Mouse (Mus musculus) erythroblast, adult 5-6 weeks (primary cell): ENCODE data around the gene Nr4a2. TPM values are rescaled to one million over a fixed set of nuclear protein-coding genes. Genes with fewer than 3 reads are reported as not detected.

Source experiments
- ATAC-seq: replicated peaks from 2 replicates; pipeline ENCODE4 v1.8.0; 2016; ENCODE audit warnings: moderate number of reproducible peaks, mild to moderate bottlenecking, moderate TSS enrichment, inconsistent platforms; ENCODE audit not compliant: poor library complexity, low FRiP score, severe bottlenecking
- total RNA-seq, 2 experiments: library from RNA; stranded (forward) in 1 of 2; stranded (reverse) in 1 of 2; fragments of 150-400 nt in 1 of 2; fragments of 200-764, 138-1000 nt in 1 of 2; gene quantifications; 2 replicates each; pipeline versions ENCODE4 v1.2.3 to v1.2.4; 2015 to 2017; ENCODE audit warnings: low replicate concordance in 2 of 2

The Nr4a2 gene
- total RNA-seq (2015; ENCODE audit: low replicate concordance) (1.7 and 2.5 TPM in 2 replicates), total RNA-seq (2017; ENCODE audit: low replicate concordance) (0.70 and 1.1 TPM in 2 replicates)

DNA sequence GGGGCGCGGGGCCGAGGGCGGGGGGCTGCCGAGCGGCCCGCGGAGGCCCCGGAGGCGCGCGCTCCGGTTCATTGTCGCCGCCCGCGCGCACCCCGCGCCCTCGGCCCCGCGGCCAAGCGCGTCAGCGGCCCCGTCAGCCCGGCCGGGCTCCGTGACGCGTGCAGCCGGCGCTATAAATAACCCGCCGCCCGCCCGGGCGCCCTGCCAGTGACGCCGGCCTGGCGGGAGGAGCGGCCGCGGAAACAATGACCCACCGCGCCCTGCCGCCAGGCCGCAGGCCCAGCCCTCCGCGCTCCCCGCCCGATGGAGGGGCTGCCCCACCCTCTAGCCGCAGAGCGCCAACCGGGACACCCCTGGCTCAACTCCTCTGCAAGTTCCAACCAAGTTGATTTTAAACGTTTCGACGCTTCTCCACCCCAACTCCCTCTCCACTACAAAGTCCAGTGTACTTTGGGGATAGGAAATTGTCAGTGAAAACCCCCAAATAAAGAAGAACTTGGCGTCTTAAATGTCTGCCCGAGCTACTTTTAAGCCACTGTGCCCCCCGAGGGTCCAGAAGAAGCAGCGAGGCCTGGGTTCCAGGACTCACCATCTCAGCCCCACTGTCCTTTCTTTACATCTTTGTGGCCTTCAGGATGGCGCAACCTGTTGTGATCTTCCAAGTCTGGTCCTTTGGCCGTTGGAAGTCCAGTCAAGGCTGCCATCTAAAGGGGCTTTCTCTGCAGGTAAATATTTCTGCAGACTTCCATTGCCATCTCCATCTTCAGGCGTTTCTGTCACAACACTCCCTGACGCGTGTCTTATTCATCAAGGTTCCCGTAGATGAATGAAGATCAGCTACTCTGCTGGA lies at the start of gene Nr4a2:
Nr4a2 (minus strand) TSS at position 13 of the 850 bp plus-strand sequence.
- ATAC-seq: peak; percentile 49; the same call in 1 of the 2 replicates

DNA sequence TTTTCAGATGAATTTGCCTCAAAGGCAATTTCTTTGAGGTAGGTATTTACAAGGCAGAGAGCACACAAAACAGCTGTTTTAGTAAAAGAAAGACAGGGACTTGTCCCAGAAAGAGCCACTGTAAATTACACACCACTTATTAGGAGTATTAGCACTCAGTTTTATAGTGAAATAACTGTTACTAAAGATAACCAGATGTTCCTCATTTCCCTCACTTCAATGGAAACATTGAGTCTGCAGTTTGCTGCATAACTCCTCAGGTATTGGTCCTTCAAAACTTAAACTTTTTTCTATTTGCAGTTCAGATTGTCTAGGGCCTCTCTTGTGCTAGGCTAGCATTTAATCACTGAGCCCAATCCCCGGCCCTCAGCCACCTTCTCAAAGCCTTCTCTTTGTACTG lies 41.6 kb upstream of the Nr4a2 start:
- ATAC-seq: no peak

DNA sequence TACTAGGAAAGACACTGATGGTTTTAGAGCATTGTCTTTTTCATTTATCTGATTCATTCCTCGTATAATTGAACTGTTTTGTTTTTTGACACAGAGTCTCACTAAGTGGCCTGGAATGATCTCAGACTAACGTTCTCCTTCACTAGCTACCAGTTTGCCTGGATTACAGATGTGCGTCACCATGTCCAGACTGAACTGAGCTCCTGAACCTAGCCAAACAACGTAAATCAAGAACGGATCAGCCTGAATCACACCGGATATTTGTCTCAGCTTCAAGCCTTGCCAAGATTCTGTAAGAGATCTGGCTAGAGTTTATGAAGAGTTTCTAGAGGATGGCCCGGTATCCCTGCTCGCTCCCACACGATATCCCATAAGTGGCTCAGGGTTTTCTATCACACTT lies 33.0 kb upstream of the Nr4a2 start:
- no peak for ATAC-seq

DNA sequence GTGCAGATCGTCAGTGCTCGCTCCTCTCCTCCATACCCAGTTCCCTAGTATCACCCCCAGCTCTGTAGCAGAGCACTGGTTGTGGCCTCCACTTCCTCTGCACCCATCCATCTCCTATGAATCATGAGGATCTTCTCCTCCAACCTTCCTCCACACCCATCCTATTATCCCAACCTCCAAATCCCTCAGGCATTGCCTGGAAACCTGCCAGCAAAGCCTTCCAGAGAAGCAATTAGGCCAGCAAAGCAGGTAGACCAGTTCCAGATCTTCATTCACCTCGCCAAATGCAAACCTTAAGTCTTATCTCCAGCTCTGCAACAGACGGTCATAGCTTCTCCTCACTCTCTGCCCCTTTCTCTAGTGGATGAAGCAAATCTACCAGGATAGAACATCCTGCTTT lies 26.0 kb upstream of the Nr4a2 start:
- ATAC-seq: no peak

DNA sequence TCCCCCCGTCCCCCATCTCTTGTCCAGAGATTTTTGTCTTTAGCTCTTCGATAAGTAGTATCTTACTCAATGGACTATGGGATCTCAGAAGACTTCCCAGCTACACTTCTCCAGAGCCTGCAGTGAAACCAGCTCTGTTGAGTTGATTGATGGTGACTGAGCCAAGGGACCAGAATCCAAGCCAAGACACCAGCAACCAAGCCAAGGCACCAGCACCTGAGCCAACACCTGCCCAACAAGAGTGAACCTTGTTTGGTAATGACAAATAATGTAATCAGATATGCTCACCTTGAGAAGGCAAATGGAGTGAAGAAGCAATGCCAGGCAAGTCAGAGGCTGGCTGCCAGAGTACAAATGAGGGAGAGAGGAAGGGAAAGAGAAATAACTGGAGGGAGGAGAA lies 24.4 kb upstream of the Nr4a2 start:
- ATAC-seq: no peak

DNA sequence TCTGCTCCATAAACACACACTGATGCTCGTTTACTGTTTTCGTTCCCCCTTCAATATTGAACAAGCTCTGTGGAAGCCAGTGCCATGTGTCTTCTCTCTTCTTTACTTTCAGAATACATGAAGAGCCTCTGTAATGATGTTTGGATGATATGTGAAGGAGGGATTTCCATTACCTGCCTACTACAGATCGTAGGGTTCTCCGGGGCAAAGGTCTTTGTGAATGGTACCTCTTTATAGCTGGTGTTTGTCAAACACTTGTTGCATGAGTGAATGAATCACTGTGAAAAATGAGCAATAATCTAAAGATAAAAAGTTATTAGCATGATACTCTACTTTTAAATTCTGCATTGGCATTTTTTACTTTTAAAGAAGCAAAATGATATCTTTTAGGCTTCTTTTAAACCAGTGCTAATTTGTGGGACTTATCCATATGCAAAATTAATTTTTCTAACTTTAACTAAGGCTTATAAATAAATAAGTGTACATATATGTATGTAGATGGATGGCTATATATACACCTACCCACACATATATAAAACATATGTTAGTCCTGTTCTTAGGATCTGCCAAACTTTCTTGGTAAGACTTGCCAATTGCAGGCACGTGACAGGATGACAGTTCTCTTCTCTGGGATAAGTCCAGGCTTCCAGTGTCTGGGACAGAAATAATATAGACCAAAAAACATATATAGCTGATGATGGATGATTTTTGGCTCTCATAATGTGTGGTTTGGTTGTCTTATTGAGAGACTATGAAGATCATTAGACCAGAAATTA lies 22.0 kb upstream of the Nr4a2 start:
- ATAC-seq: no peak

DNA sequence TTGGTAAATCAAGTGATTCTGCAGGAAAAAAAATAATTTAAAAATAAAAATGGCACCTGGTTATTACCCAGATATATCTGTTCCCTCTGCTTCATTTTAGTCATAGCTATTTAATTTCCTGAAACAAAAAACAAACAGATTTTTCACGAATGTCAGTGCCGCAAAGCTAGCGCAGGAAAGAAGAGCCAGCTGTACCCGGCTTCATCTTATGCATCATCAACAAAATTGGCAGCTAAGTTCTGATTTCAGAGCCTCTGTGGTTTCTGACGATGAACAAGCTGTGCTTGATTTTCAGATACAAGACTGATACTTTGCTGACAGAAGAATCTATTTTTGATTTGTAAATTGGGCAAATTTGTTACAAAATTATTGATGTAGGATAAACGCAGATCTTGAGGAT lies 14.8 kb upstream of the Nr4a2 start:
- no peak for ATAC-seq

DNA sequence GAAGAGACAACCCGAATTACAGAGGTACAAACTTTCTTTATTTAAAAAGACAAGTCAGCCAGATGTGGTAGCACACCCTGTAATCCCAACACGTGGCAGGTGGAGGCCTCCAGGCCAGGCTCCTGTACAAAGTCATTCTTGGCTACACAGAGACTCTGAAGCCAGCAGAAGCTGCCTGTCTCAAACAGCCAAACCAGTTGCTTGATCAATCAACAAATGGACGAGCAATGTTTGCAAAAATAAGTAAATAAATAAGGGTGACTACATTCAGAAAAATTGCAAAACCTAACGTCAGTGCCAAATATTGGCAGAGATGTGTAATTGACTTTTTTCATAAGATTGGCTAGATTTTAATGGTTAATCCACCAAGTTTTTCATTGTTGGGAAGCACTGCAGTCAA lies 3.7 kb upstream of the Nr4a2 start:
- ATAC-seq: no peak

DNA sequence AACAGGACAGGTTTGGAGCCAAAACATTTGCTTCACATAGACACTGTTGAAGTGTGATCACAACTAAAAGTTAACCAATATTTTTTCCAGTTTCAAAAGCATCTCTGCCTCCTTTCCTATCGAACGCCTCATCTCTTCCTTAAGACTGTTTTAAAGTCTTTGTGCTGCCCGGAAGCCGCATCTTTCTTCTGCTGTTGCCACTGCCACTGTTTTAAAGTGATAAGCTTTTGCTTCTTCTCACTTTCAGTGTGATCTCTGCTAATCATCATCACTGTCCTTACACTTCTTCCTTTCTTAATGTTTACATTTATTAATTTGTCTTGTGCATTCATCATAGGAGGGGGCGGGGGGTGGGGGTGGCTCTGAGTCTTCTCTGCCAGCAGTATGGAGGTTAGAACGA lies 2.1 kb upstream of the Nr4a2 start:
- no peak for ATAC-seq

DNA sequence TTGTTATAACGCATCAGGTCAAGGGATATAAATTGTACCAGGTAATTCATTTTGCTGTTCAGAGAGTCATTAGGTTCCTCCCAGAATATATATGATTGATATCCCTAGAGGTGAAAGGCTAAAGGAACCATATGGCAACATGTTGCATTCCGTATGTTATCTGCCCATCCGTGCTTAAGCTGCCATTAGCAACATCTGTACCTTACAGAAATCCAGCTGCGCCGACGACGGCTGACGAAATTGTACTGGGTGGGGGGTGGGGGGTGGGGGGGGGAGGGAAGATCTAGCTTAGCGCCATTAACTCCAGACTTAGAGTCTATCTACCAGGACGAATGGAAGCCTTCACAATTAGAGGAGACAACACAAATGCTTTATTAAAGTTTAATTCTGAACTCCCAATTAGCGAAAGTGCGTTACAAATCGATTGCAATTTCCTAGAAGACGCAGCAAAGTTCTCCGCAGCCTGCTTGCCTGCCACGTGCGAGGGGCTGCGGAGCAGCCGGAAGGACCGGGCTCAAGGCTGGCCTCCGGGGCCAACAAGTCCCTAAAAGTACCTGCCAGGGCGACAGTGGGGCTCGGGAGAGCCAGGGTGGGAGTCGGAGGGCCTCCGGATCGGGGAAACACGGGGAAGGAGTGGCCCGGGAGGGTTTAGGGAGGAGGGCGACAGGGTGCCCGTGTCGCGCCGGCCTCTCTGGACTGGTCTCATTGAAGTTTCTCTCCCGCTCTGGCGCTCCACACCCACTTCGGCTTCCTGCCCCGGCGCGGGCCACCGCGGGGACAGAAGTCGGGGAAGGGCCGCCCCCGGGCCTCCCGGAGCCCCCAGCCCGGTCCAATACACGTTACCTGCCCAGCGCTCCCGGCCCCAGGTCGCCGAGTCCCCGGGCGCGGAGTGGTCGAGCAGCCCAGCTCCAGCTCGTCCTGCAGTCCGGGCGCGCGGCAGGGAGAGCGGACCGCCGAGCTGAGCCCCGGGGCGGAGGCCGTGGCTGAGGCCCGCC lies 520 bp downstream of the Nr4a2 start:
- peak; percentile 60; the same call in 1 of the 2 replicates for ATAC-seq

DNA sequence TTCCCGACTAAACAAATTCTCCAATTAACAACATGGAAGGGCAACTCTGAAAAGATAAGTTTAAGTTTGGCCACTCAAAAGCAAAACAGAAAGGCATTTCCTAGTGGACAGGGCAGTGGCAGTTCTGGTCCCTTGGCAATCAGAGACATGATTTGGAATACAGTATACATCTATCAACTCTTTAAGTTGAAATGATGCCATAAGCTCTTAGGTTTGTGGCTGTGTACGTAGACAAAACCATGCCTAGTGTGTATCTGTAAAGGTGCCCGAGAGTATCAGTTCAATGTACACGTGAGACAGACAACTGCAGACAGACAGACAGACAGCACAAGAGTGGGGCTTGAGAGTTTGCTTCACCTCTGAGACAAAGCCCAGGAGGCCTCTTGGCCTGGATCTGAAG lies 2.7 kb downstream of the Nr4a2 start:
- no peak for ATAC-seq

DNA sequence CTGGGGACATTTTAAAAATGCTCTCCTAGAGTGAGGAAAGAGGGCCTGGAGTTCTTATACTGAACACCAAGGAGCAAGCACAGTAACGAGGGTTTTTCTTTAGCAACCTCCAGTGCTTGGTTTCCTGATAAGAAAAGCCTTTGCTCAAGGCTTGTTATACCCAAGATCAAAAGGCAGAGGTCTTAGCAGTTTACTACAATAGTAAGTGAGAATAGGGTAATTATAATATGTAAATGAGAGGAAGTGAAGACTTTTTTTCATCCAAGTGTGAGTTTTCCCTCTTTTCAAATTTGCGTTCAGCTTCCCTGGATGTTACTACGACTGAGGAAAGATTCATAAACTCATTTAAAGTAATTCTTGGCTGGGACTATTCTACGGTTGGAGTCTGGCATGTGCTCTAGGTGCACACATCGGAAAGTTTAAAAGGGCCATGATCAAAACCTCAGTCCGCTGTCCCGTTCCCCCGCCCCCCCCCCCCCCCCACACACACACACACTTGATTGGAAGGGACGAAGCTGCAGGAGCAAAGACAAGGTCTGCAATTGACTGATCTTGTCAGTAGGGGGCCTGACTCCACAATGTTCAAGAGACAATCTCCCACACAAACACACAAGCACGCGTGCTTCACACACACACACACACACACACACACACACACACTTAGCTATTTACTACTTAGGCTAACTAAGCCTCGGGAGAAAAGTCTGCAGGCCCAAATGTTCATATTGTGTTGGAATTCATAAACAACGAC lies 6.4 kb downstream of the Nr4a2 start:
- peak; percentile 65 for ATAC-seq

DNA sequence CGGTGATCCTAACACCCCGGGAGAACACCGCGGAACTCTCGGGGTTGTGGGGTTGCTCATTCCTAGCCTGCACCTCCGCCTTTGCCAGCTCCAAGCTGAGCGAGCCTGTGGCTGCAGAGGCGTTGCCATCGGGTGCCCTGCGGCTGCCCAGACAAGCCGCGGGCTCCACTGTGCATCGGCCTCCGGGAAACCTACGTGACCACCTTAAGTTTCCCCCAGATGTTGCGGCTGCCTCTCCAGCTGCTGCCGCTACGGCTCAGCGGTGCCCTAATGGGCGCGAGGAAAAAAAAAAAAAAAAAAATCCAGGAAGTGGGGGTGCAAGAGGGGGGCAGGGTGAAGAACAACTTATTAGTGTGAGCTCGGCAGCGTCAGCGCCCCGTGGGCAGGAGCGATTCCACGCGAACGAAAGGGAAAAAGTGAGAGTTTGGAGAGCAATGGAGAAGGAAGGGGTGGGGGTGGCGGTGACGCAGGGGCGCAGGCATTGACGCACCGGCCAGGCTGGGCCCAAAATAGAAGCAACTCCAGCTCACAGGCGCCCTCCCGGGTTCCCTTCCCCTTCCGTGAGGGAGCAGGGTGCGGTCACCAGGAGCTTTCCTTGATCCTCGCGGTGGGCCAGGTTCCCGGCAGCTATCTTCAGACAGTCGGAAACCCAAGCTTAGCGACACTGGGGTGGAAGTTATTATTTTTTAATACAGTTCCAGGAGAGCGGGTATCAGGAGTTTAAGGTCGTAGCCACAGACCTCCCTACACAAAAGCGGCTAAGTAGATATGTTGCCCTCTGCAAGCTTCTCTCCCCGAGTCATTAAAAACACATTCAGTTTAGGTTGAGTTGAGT lies 7.2 kb downstream of the Nr4a2 start:
- ATAC-seq: peak; percentile 56

DNA sequence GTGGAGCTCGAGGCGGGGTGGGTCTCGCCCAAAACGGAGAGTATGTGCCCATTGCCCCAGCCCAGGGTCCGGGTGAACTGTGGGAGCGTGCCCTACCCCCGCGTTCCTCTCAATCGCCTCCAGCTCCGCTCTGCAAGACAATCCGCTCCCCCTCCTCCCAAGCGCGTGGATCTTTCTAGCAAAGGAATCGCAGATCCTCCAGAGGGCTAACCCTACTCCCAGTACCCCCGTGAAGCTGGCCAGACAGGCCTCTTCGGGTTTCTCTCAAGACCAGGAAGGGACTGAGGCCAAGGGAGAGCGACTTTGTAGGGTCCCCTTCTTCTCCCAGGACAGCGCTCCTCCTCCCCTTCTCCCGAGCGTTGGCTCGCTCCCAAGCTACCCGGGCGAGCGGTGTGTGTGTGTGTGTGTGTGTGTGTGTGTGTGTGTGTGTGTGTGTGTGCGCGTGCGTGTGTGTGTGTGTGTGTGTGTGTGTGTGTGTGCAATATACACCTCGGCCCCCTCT lies 7.9 kb downstream of the Nr4a2 start:
- ATAC-seq: no peak

DNA sequence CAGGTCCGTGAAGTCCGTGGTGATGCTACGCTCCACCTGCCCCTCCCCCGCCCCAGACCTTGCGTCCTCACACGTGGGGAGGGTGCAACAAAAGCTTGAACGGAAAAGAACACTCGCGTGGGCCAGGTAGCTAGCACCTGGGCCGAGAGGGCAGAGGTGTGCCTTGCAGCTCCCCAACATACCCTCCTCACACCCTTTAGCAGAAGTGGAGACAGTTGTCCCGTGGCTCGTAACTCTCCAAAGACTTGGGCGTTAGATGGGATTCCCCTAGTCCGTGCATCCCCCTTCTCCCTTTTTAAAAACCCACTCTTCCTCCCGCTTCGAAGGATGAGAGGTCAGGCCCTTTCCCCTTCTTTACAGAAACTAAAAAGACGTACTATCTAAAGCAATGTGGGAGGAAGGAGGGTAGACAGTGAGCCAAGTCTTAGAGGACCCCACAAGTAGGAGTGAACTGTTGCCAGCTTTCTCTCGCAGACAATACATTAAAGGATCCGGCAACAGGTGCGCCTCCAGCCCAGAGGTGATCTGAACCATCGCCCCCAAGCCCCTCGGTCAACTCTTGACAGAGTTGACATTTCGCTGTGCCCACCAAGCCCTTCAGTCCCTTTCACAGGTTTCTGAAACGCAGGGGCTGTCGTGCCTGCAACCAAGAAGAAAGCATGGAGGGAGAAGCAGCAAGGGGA lies 8.5 kb downstream of the Nr4a2 start:
- no peak for ATAC-seq

DNA sequence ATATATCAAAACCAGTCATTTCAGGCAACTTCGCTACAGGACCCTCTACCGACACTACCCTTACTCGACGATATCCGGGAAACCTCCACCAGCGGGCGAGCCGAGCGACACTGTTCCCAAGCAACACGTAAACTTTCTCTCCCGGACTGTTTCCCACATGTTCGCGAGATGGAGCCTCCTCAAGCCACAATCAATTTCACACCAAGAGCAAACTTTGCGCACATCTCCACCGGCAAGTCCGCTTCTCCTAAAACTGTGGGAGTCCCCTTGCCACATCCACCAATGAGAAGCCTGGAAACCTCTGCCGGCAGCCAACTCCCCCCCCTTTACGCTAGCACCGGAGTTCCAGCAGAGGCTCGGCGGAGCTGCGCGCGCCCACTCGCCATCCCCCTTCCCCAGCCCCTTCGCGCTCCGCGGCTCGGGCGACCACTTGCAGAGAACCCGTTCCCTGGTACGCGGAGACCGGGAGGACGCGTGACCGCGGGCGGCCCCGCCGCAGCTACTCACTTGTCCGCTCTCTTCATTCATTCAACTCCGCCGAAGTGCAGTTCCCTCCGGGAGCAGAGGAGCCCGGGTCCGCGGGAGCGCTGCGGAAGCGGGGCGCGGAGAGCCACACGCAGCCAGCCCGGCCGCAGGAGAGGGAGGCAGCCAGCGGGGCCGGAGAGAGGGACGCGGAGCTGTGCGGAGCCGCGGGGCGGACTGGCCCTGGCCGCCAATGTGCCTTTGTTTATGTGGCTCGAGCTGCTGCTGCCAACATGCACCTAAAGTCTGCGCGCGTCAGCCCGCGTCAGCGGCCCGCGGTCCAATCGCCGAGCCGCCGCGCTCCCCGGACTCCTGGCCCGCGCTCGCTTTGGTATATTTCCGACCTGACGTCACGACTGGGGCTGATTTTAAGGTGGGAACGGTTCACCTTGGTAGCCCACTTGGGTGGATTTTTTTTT lies 9.3 kb downstream of the Nr4a2 start:
- no peak for ATAC-seq
